Mouse (Mus musculus) myocyte (in vitro differentiated cells): Measurements from ENCODE around the gene Hjurp.

ENCODE experiments used
- CEBPB ChIP-seq: IDR thresholded peaks from 2 replicates; pipeline ENCODE4 v1.6.1; 2011; ENCODE audit warnings: mild to moderate bottlenecking, moderate library complexity; ENCODE audit not compliant: poor library complexity, insufficient read depth, severe bottlenecking
- E2F4 ChIP-seq: IDR thresholded peaks from one replicate; pipeline ENCODE4 v1.6.1; 2011; ENCODE audit warnings: mild to moderate bottlenecking, control low read depth, moderate library complexity; ENCODE audit not compliant: insufficient read depth
- MAX ChIP-seq: IDR thresholded peaks from one replicate; pipeline ENCODE4 v1.6.1; 2011; ENCODE audit warnings: low read depth, mild to moderate bottlenecking, control low read depth
- MYOD1 ChIP-seq, 3 experiments: IDR thresholded peaks; one replicate each; pipeline ENCODE4 v1.6.1; 2011; ENCODE audit warnings: control low read depth in 2 of 3, low read depth in 2 of 3, mild to moderate bottlenecking in 2 of 3, moderate library complexity in 1 of 3; ENCODE audit not compliant: insufficient read length in 2 of 3, control insufficient read depth in 1 of 3
- MYOG ChIP-seq, 3 experiments: IDR thresholded peaks; one replicate each; pipeline ENCODE4 v1.6.1; 2011; ENCODE audit warnings: control low read depth in 2 of 3, low read depth in 2 of 3, mild to moderate bottlenecking in 2 of 3; ENCODE audit not compliant: insufficient read length in 2 of 3, control insufficient read depth in 1 of 3, insufficient read depth in 1 of 3
- POLR2A ChIP-seq: IDR thresholded peaks from one replicate; pipeline ENCODE4 v1.6.1; 2011; ENCODE audit warnings: low read depth, mild to moderate bottlenecking, control low read depth, moderate library complexity; ENCODE audit not compliant: insufficient read length
- POLR2AphosphoS2 ChIP-seq: IDR thresholded peaks from one replicate; pipeline ENCODE4 v1.6.1; 2011; ENCODE audit warnings: low read depth, control low read depth; ENCODE audit not compliant: insufficient read length
- REST ChIP-seq: IDR thresholded peaks from one replicate; pipeline ENCODE4 v1.6.1; 2011; ENCODE audit warnings: mild to moderate bottlenecking, control low read depth, moderate library complexity; ENCODE audit not compliant: insufficient read depth, insufficient read length
- SRF ChIP-seq: IDR thresholded peaks from one replicate; pipeline ENCODE4 v1.6.1; 2011; ENCODE audit warnings: low read depth; ENCODE audit not compliant: control insufficient read depth, insufficient read length
- TCF12 ChIP-seq: IDR thresholded peaks from one replicate; pipeline ENCODE4 v1.6.1; 2011; ENCODE audit warnings: mild to moderate bottlenecking, control low read depth; ENCODE audit not compliant: poor library complexity, insufficient read depth, severe bottlenecking
- TCF3 ChIP-seq: IDR thresholded peaks from one replicate; pipeline ENCODE4 v1.6.1; 2011; ENCODE audit warnings: low read depth, control low read depth; ENCODE audit not compliant: insufficient read length
- USF1 ChIP-seq: IDR thresholded peaks from one replicate; pipeline ENCODE4 v1.6.1; 2011; ENCODE audit warnings: low read depth, mild to moderate bottlenecking, control low read depth, moderate library complexity

- TF ChIP-seq POLR2A = no peak
- no peak for TF ChIP-seq TCF12
- TF ChIP-seq MAX = no peak
- TF ChIP-seq CEBPB = no peak
- no peak for TF ChIP-seq E2F4
- TF ChIP-seq MYOD1 (IDR thresholded peaks at IDR 0.05; ENCODE audit: control insufficient read depth in 1 of 3, insufficient read length in 2 of 3, low read depth in 2 of 3) = no peak
- no peak for TF ChIP-seq USF1
- TF ChIP-seq POLR2AphosphoS2 = no peak
- TF ChIP-seq MYOG (IDR thresholded peaks at IDR 0.05; ENCODE audit: control insufficient read depth in 1 of 3, insufficient read depth in 1 of 3, insufficient read length in 2 of 3, low read depth in 2 of 3) = no peak
- no peak for TF ChIP-seq SRF
- TF ChIP-seq REST = no peak
- no peak for TF ChIP-seq TCF3
Observed at GRCm38 (mm10) chr1:88217576-88217975, 59.9 kb downstream of the Hjurp start.
